Mouse (Mus musculus): ENCODE measurements at regions not wholly inside any gene's neighbourhood (a gene's known extent, or its start where the extent isn't known, plus 50 kb on each side); places are given as distances from the start of the nearest gene placed in this dataset.
A peak's percentile ranks its signal among the peaks of the same experiment; 100 is the strongest.

- no peak overlapping the region for H3K4me2 ChIP-seq (replicated peaks)
- no peak overlapping the region for H3K27ac ChIP-seq
- H3K36me3 ChIP-seq (replicated peaks; ENCODE audit: control insufficient read depth, insufficient read depth) = no peaks in the 10 kb centered on the region
- DNase-seq (ENCODE audit: low spot score) (no peak), ATAC-seq (ENCODE audit: low FRiP score) (no peak)
- no peaks in the 10 kb centered on the region for H3K27me3 ChIP-seq (ENCODE audit: control insufficient read depth, insufficient read depth, low read length)
- 80% methylated on average over 3 of the region's 3 CpGs for WGBS
- no peak overlapping the region for H3K9ac ChIP-seq
- no peaks in the 10 kb centered on the region for H3K9me3 ChIP-seq (ENCODE audit: control insufficient read depth, low read length)
- H3K4me3 ChIP-seq (replicated peaks; ENCODE audit: low read length) = no peak overlapping the region
- no peaks in the 10 kb centered on the region for H3K4me1 ChIP-seq (replicated peaks; ENCODE audit: control insufficient read depth, insufficient read depth, low read length)
Observed at GRCm38 (mm10) chr5:85614783-85615182, 450.6 kb downstream of the Cenpc1 start.

- no peaks in the 10 kb centered on the region for H3K27me3 ChIP-seq (ENCODE audit: control insufficient read depth, insufficient read depth, low read length)
- H3K9me3 ChIP-seq (ENCODE audit: control insufficient read depth, low read length) = no peaks in the 10 kb centered on the region
- H3K27ac ChIP-seq = no peak overlapping the region
- no peaks in the 10 kb centered on the region for H3K36me3 ChIP-seq (replicated peaks; ENCODE audit: control insufficient read depth, insufficient read depth)
- DNase-seq (ENCODE audit: low spot score) (no peak), ATAC-seq (ENCODE audit: low FRiP score) (no peak)
- no peak overlapping the region for H3K4me3 ChIP-seq (replicated peaks; ENCODE audit: low read length)
- no peaks in the 10 kb centered on the region for H3K4me1 ChIP-seq (replicated peaks; ENCODE audit: control insufficient read depth, insufficient read depth, low read length)
- no peak overlapping the region for H3K9ac ChIP-seq
- no peak overlapping the region for H3K4me2 ChIP-seq (replicated peaks)
- WGBS = 90% methylated on average over 4 of the region's 4 CpGs
Observed at GRCm38 (mm10) chr5:85612606-85613005, 452.8 kb downstream of the Cenpc1 start.

GRCm38 (mm10) chr5:85609104-85609503, 456.3 kb downstream of the Cenpc1 start:
- H3K4me2 ChIP-seq (replicated peaks) = no peak overlapping the region
- ATAC-seq (ENCODE audit: low FRiP score) = 0 out of 2 replicates have a peak, but pooled peaks have one; percentile 24
- WGBS = 55% methylated on average over 4 of the region's 4 CpGs

GRCm38 (mm10) chr5:85598164-85598563, 467.2 kb downstream of the Cenpc1 start:
- H3K4me2 ChIP-seq (replicated peaks) = no peak overlapping the region
- H3K9ac ChIP-seq = no peak overlapping the region
- no peak for ATAC-seq (ENCODE audit: low FRiP score)
- no peak overlapping the region for H3K4me3 ChIP-seq (replicated peaks; ENCODE audit: low read length)
- no peak for DNase-seq (ENCODE audit: low spot score)
- no peaks in the 10 kb centered on the region for H3K9me3 ChIP-seq (ENCODE audit: control insufficient read depth, low read length)
- no peak overlapping the region for H3K27ac ChIP-seq
- no peaks in the 10 kb centered on the region for H3K4me1 ChIP-seq (replicated peaks; ENCODE audit: control insufficient read depth, insufficient read depth, low read length)
- H3K36me3 ChIP-seq (replicated peaks; ENCODE audit: control insufficient read depth, insufficient read depth) = no peaks in the 10 kb centered on the region
- no peaks in the 10 kb centered on the region for H3K27me3 ChIP-seq (ENCODE audit: control insufficient read depth, insufficient read depth, low read length)

More at GRCm38 (mm10) chr5:85609104-85609503, 456.3 kb downstream of the Cenpc1 start:
- Histone ChIP-seq H3K9ac (no peak overlapping the region), H3K4me3 (replicated peaks; ENCODE audit: low read length) (no peak overlapping the region), H3K9me3 (ENCODE audit: control insufficient read depth, low read length) (no peaks in the 10 kb centered on the region), H3K27ac (no peak overlapping the region), H3K36me3 (replicated peaks; ENCODE audit: control insufficient read depth, insufficient read depth) (no peaks in the 10 kb centered on the region), H3K27me3 (ENCODE audit: control insufficient read depth, insufficient read depth, low read length) (no peaks in the 10 kb centered on the region), H3K4me1 (replicated peaks; ENCODE audit: control insufficient read depth, insufficient read depth, low read length) (no peaks in the 10 kb centered on the region)
- DNase-seq (ENCODE audit: low spot score) = no peak

- no peak overlapping the region for H3K4me3 ChIP-seq (replicated peaks; ENCODE audit: low read length)
- 57% methylated on average over 1 of the region's 1 CpGs for WGBS
Observed at GRCm38 (mm10) chr5:85595082-85595447, 470.3 kb downstream of the Cenpc1 start.

GRCm38 (mm10) chr5:85594413-85595081, 470.8 kb downstream of the Cenpc1 start:
- no peak overlapping the region for H3K9ac ChIP-seq
- no peaks in the 10 kb centered on the region for H3K27me3 ChIP-seq (ENCODE audit: control insufficient read depth, insufficient read depth, low read length)
- no peaks in the 10 kb centered on the region for H3K36me3 ChIP-seq (replicated peaks; ENCODE audit: control insufficient read depth, insufficient read depth)
- DNase-seq (ENCODE audit: low spot score) (no peak), ATAC-seq (ENCODE audit: low FRiP score) (no peak)
- H3K4me3 ChIP-seq (replicated peaks; ENCODE audit: low read length) = no peak overlapping the region
- H3K4me1 ChIP-seq (replicated peaks; ENCODE audit: control insufficient read depth, insufficient read depth, low read length) = no peaks in the 10 kb centered on the region
- H3K9me3 ChIP-seq (ENCODE audit: control insufficient read depth, low read length) = no peaks in the 10 kb centered on the region
- 66% methylated on average over 4 of the region's 4 CpGs for WGBS
- no peak overlapping the region for H3K27ac ChIP-seq
- no peak overlapping the region for H3K4me2 ChIP-seq (replicated peaks)

More at GRCm38 (mm10) chr5:85595082-85595447, 470.3 kb downstream of the Cenpc1 start:
- H3K27me3 ChIP-seq (ENCODE audit: control insufficient read depth, insufficient read depth, low read length) = no peaks in the 10 kb centered on the region
- H3K27ac ChIP-seq = no peak overlapping the region
- no peak overlapping the region for H3K9ac ChIP-seq
- H3K36me3 ChIP-seq (replicated peaks; ENCODE audit: control insufficient read depth, insufficient read depth) = no peaks in the 10 kb centered on the region
- no peak for DNase-seq (ENCODE audit: low spot score)
- H3K9me3 ChIP-seq (ENCODE audit: control insufficient read depth, low read length) = no peaks in the 10 kb centered on the region
- H3K4me2 ChIP-seq (replicated peaks) = no peak overlapping the region
- H3K4me1 ChIP-seq (replicated peaks; ENCODE audit: control insufficient read depth, insufficient read depth, low read length) = no peaks in the 10 kb centered on the region
- no peak for ATAC-seq (ENCODE audit: low FRiP score)

GRCm38 (mm10) chr5:85592236-85592635, 473.1 kb downstream of the Cenpc1 start:
- 78% methylated on average over 3 of the region's 3 CpGs for WGBS
- Histone ChIP-seq H3K27ac (no peak overlapping the region), H3K9me3 (ENCODE audit: control insufficient read depth, low read length) (no peaks in the 10 kb centered on the region), H3K4me1 (replicated peaks; ENCODE audit: control insufficient read depth, insufficient read depth, low read length) (no peaks in the 10 kb centered on the region), H3K36me3 (replicated peaks; ENCODE audit: control insufficient read depth, insufficient read depth) (no peaks in the 10 kb centered on the region), H3K27me3 (ENCODE audit: control insufficient read depth, insufficient read depth, low read length) (no peaks in the 10 kb centered on the region), H3K9ac (no peak overlapping the region), H3K4me3 (replicated peaks; ENCODE audit: low read length) (no peak overlapping the region), H3K4me2 (replicated peaks) (no peak overlapping the region)
- DNase-seq (ENCODE audit: low spot score) (no peak), ATAC-seq (ENCODE audit: low FRiP score) (no peak)

- H3K27ac ChIP-seq = no peak overlapping the region
- WGBS = 34% methylated on average over 3 of the region's 3 CpGs
- no peak overlapping the region for H3K9ac ChIP-seq
- H3K36me3 ChIP-seq (replicated peaks; ENCODE audit: control insufficient read depth, insufficient read depth) = no peaks in the 10 kb centered on the region
- H3K9me3 ChIP-seq (ENCODE audit: control insufficient read depth, low read length) = no peaks in the 10 kb centered on the region
- H3K4me3 ChIP-seq (replicated peaks; ENCODE audit: low read length) = no peak overlapping the region
- ATAC-seq (ENCODE audit: low FRiP score) = no peak
- H3K4me1 ChIP-seq (replicated peaks; ENCODE audit: control insufficient read depth, insufficient read depth, low read length) = no peaks in the 10 kb centered on the region
- peak; percentile 66 for DNase-seq (ENCODE audit: low spot score)
- no peak overlapping the region for H3K4me2 ChIP-seq (replicated peaks)
- H3K27me3 ChIP-seq (ENCODE audit: control insufficient read depth, insufficient read depth, low read length) = no peaks in the 10 kb centered on the region
Observed at GRCm38 (mm10) chr5:85586727-85587126, 478.7 kb downstream of the Cenpc1 start.

- Histone ChIP-seq H3K27ac (no peak overlapping the region), H3K9ac (no peak overlapping the region), H3K27me3 (ENCODE audit: control insufficient read depth, insufficient read depth, low read length) (no peaks in the 10 kb centered on the region), H3K9me3 (ENCODE audit: control insufficient read depth, low read length) (no peaks in the 10 kb centered on the region), H3K4me2 (replicated peaks) (no peak overlapping the region), H3K4me3 (replicated peaks; ENCODE audit: low read length) (no peak overlapping the region), H3K4me1 (replicated peaks; ENCODE audit: control insufficient read depth, insufficient read depth, low read length) (no peaks in the 10 kb centered on the region), H3K36me3 (replicated peaks; ENCODE audit: control insufficient read depth, insufficient read depth) (no peaks in the 10 kb centered on the region)
- no peak for DNase-seq (ENCODE audit: low spot score)
- ATAC-seq (ENCODE audit: low FRiP score) = no peak
Observed at GRCm38 (mm10) chr5:85572531-85572930, 492.9 kb downstream of the Cenpc1 start.

GRCm38 (mm10) chr5:85571967-85572366, 493.4 kb downstream of the Cenpc1 start:
- Histone ChIP-seq H3K27me3 (ENCODE audit: control insufficient read depth, insufficient read depth, low read length) (no peaks in the 10 kb centered on the region), H3K4me3 (replicated peaks; ENCODE audit: low read length) (no peak overlapping the region), H3K4me1 (replicated peaks; ENCODE audit: control insufficient read depth, insufficient read depth, low read length) (no peaks in the 10 kb centered on the region), H3K9me3 (ENCODE audit: control insufficient read depth, low read length) (no peaks in the 10 kb centered on the region), H3K27ac (peak overlapping the region; percentile 54; the same call in 1 of the 2 replicates), H3K36me3 (replicated peaks; ENCODE audit: control insufficient read depth, insufficient read depth) (no peaks in the 10 kb centered on the region), H3K4me2 (replicated peaks) (peak overlapping the region; percentile 21; the same call in 1 of the 2 replicates), H3K9ac (no peak overlapping the region)
- no peak for ATAC-seq (ENCODE audit: low FRiP score)
- DNase-seq (ENCODE audit: low spot score) = peak; percentile 47
- 59% methylated on average over 4 of the region's 4 CpGs for WGBS
